Mouse (Mus musculus) forebrain, embryonic 12.5 days (tissue): ENCODE results near the gene Lrrc30. TPM values are rescaled to one million over a fixed set of nuclear protein-coding genes. Genes with fewer than 3 reads are reported as not detected.

ENCODE experiments used
- ATAC-seq: fragments of 200-750 bp; cut with Nextera tagmentation; 2 replicates; pipeline ENCODE4 v1.8.0; 2017; ENCODE audit warnings: moderate TSS enrichment; ENCODE audit not compliant: low FRiP score
- H3K27ac ChIP-seq: fragments of 300-500 bp; sonication (generic); 2 replicates; pipeline ENCODE4 v1.5.1; 2016; ENCODE audit warnings: mild to moderate bottlenecking
- H3K27me3 ChIP-seq: fragments of 300-500 bp; sonication (generic); 2 replicates; pipeline ENCODE4 v1.6.1; 2016; ENCODE audit warnings: mild to moderate bottlenecking
- H3K36me3 ChIP-seq: fragments of 300-500 bp; sonication (generic); replicated peaks from 2 replicates; pipeline ENCODE4 v1.6.1; 2016; ENCODE audit warnings: mild to moderate bottlenecking
- H3K4me1 ChIP-seq: fragments of 300-500 bp; sonication (generic); 2 replicates; pipeline ENCODE4 v1.6.1; 2016
- H3K4me2 ChIP-seq: fragments of 300-500 bp; sonication (generic); 2 replicates; pipeline ENCODE4 v1.6.1; 2016; ENCODE audit warnings: mild to moderate bottlenecking, moderate library complexity
- H3K4me3 ChIP-seq: fragments of 300-500 bp; sonication (generic); replicated peaks from 2 replicates; pipeline ENCODE4 v1.5.1; 2016; ENCODE audit warnings: mild to moderate bottlenecking
- H3K9ac ChIP-seq: fragments of 300-500 bp; sonication (generic); 2 replicates; pipeline ENCODE4 v1.6.1; 2016; ENCODE audit warnings: mild to moderate bottlenecking
- H3K9me3 ChIP-seq: fragments of 300-500 bp; sonication (generic); 2 replicates; pipeline ENCODE4 v1.6.1; 2016
- WGBS: fragments of 180-500 bp; shearing (Covaris S2); methylation state at CpG from one replicate; pipeline ENCODE4 v1.1.7; 2016; 5-methylcytosine and 5-hydroxymethylcytosine counted together
- polyA plus RNA-seq: library from polyadenylated mRNA; unstranded; fragments of >200 nt; fragmentation: Nextera tagmentation; extraction: Ambion mirVana; gene quantifications from 2 replicates; pipeline ENCODE4 v1.2.1, GENCODE M21; 2016

The Lrrc30 gene
- polyA plus RNA-seq, 1 experiment from 2014 or later = not detected

DNA sequence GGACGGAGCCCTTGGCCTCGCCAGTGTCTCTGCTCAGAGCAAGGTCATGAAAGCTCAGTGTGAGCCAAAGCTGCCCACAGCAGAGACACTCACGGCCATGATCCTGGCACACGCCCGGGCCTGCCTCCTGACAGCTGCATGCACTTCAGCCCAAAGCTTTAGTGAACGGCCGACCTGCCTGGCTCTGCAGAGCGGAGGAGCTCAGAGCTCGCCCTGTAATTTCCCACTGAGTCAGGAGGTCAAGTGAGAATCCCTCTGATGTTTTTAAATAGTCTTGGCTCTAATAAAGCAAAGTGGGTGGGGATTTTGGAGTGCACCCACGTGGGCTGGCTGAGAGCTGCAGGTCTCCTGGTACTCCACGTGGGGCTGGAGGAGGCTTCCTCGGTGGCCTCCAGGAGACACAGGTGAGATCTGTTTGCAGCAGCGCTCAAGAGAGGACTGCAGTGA, 3.3 kb downstream of the Lrrc30 start:
- ATAC-seq = no peak; the same call in 1 of the 2 replicates
- no peaks in the 10 kb centered on the region for H3K36me3 ChIP-seq
- H3K9ac ChIP-seq = no peak overlapping the region
- H3K4me1 ChIP-seq = peaks cover 12% of the 10 kb centered on the region; the same call in 1 of the 2 replicates
- no peak overlapping the region for H3K27ac ChIP-seq
- H3K4me3 ChIP-seq = no peak overlapping the region
- 0 out of 2 replicates have a peak, but pooled peaks cover 2% of the 10 kb centered on the region for H3K27me3 ChIP-seq
- no peaks in the 10 kb centered on the region for H3K9me3 ChIP-seq
- WGBS = 43% methylated on average over 13 of the region's 13 CpGs
- H3K4me2 ChIP-seq = no peak overlapping the region

DNA sequence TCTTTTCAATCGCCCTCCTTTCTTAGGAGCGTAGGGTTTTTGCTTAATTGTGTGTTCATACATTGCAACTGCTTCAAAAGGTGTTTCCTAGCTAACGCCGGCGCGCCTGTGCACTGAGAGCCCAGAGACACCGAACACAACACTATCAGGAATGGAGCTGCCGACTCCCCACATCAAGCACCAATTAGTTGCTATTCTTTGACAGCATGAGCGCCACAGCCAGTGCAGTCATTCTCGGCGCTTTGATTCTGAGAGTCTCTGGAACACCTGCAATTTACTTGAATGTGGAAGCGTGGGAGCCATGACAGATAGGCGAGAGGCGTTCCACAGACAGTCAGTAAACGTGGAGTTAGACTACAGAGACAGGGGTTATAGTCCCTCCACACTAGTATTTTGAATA, 4.0 kb downstream of the Lrrc30 start:
- H3K4me2 ChIP-seq = no peak overlapping the region
- H3K36me3 ChIP-seq = no peaks in the 10 kb centered on the region
- H3K27ac ChIP-seq = no peak overlapping the region
- no peak overlapping the region for H3K9ac ChIP-seq
- no peak overlapping the region for H3K4me3 ChIP-seq
- H3K27me3 ChIP-seq = 0 out of 2 replicates have a peak, but pooled peaks cover 2% of the 10 kb centered on the region
- no peak for ATAC-seq
- H3K4me1 ChIP-seq = peaks cover 12% of the 10 kb centered on the region; the same call in 1 of the 2 replicates
- 75% methylated on average over 15 of the region's 15 CpGs for WGBS
- no peaks in the 10 kb centered on the region for H3K9me3 ChIP-seq

DNA sequence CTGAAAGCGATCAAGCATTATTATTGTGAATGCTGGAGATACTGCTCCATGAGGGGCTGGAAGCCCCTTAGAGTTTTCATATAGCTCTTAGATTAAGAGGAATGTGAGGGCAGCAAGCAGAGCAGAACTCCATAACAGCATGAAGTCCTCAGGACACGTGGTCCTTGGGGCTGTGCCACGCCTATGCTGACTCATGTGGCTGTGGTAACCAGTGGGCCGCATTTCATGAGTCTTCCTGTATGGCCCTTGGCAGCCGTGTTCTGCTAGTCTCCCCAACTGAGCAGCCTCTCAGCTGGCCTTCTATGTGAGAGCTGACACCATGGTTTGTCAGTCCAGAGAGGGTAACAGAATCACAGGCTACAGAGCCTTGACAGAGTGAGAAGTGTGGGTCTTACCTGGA, 7.1 kb downstream of the Lrrc30 start:
- 91% methylated on average over 5 of the region's 5 CpGs for WGBS
- ATAC-seq = no peak
- Histone ChIP-seq H3K4me2 (no peak overlapping the region), H3K36me3 (no peaks in the 10 kb centered on the region), H3K4me3 (no peak overlapping the region), H3K27me3 (no peaks in the 10 kb centered on the region), H3K9me3 (no peaks in the 10 kb centered on the region), H3K9ac (no peak overlapping the region), H3K27ac (no peak overlapping the region), H3K4me1 (peaks cover 12% of the 10 kb centered on the region; the same call in 1 of the 2 replicates)

DNA sequence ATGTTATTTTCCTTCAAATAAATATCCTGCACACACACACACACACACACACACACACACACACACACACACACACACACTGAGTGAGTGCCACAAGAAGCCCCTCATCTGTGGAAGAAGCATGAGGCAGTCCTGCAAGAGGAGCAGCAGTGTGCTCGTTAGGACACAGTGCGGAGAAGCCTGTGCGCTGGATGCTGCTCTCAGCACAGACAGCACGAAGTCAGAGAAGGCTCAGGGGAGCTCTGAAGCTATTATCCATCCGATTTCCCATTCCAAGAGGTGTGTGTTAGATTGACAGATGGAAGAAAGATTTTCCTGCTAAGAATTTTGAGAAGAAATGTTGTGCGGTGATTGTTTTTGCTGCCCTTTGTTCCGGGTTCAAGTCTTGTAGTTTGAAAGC, 13.5 kb downstream of the Lrrc30 start:
- ATAC-seq = no peak
- no peaks in the 10 kb centered on the region for H3K36me3 ChIP-seq
- H3K4me1 ChIP-seq = no peaks in the 10 kb centered on the region
- no peaks in the 10 kb centered on the region for H3K27me3 ChIP-seq
- H3K27ac ChIP-seq = no peak overlapping the region
- H3K4me3 ChIP-seq = no peak overlapping the region
- H3K4me2 ChIP-seq = no peak overlapping the region
- WGBS = 65% methylated on average over 7 of the region's 7 CpGs
- no peaks in the 10 kb centered on the region for H3K9me3 ChIP-seq
- no peak overlapping the region for H3K9ac ChIP-seq

DNA sequence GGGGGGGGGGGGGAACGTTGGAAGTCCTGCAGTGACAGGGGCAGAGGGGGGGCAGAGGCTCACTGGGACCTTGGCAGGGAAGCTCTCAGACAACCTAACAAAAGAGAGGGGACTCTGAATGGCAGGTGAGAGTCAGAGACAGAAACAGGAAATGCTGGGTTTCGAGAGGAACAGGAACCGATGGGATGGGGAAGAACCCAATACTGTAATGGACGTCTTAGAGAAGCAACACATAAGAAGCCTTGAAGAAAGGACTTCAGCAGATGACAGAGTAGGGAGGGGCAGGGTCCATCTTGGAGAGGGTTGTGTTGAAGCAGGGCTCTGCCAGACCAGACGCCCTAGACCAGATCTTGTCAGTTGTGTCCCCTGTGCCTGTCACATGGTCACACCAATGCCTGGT, 18.1 kb downstream of the Lrrc30 start:
- Histone ChIP-seq H3K27ac (no peak overlapping the region), H3K4me3 (no peak overlapping the region), H3K4me1 (no peaks in the 10 kb centered on the region), H3K9me3 (no peaks in the 10 kb centered on the region), H3K27me3 (no peaks in the 10 kb centered on the region), H3K36me3 (no peaks in the 10 kb centered on the region), H3K4me2 (no peak overlapping the region), H3K9ac (no peak overlapping the region)
- no peak for ATAC-seq
- 85% methylated on average over 4 of the region's 5 CpGs for WGBS

DNA sequence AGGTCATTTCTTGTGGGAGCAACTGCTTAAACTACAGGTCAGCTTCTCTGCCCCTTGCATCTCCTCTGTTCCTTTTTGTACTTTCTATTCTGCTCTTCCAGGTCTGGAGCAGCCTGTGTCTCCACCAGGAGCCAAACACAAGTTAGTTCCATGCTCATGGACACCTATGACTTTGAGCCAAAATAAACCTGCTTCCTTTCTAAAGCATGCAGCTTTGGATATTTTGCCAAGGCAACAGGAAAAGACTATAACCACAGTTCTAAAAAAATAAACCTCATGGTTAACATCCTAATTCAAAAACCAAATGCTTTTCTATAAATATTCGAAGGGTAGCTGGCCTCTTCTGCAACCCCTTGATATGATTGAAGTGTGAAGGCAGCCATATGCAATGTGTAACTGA, 19.9 kb downstream of the Lrrc30 start:
- WGBS = 77% methylated on average over 1 of the region's 1 CpGs
- no peaks in the 10 kb centered on the region for H3K36me3 ChIP-seq

DNA sequence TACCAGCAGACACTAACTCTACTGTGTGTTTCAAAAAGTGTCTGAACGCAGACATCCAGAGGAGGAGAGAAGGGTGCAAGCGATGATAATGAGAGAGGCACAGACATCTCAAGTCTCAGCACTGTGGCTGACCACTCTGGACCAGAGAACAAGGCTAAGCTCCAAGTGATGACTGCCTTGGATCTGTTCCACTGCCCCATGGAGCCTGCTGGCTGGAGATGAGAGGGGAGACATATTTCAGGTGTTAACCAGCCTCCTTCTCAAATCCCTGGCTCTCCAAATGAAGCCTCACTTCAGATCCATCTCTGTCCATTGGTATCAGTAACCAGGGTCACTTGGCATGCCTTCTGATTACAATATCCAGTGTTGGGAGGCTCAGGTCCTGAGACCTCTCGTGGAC, 20.4 kb downstream of the Lrrc30 start:
- Histone ChIP-seq H3K4me2 (no peak overlapping the region), H3K36me3 (no peaks in the 10 kb centered on the region), H3K9ac (no peak overlapping the region), H3K27me3 (no peaks in the 10 kb centered on the region), H3K27ac (no peak overlapping the region), H3K4me1 (no peaks in the 10 kb centered on the region), H3K9me3 (no peaks in the 10 kb centered on the region), H3K4me3 (no peak overlapping the region)
- ATAC-seq = no peak
- 82% methylated on average over 3 of the region's 3 CpGs for WGBS

More for the DNA sequence above, 19.9 kb downstream of the Lrrc30 start:
- H3K9me3 ChIP-seq = no peaks in the 10 kb centered on the region
- no peaks in the 10 kb centered on the region for H3K27me3 ChIP-seq
- H3K9ac ChIP-seq = no peak overlapping the region
- no peak overlapping the region for H3K27ac ChIP-seq
- ATAC-seq = no peak
- no peak overlapping the region for H3K4me3 ChIP-seq
- H3K4me2 ChIP-seq = no peak overlapping the region
- H3K4me1 ChIP-seq = no peaks in the 10 kb centered on the region

DNA sequence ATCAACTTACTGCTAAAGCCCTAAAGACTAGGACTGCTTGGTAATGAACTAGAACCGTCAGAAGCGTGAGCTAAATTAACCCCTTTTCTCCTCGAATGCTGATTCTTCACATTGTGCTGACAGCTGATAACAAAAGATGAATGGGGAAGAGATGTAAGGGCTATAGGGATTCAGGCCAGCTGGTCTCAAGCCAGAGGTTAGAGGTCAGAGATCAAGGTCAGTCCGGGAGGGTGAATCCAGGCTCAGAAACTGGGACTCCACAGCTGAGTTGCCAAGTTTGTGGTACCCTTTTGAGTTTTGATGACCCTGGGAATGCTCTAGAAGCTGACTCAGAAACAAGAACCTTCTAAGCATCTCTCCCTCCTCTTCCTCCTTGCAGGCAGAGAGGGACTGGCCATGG, 28.1 kb downstream of the Lrrc30 start:
- Histone ChIP-seq H3K9ac (no peak overlapping the region), H3K9me3 (no peaks in the 10 kb centered on the region), H3K4me1 (no peaks in the 10 kb centered on the region), H3K4me3 (no peak overlapping the region), H3K36me3 (no peaks in the 10 kb centered on the region), H3K27ac (no peak overlapping the region), H3K4me2 (no peak overlapping the region), H3K27me3 (no peaks in the 10 kb centered on the region)
- WGBS = 51% methylated on average over 4 of the region's 4 CpGs
- ATAC-seq = no peak

DNA sequence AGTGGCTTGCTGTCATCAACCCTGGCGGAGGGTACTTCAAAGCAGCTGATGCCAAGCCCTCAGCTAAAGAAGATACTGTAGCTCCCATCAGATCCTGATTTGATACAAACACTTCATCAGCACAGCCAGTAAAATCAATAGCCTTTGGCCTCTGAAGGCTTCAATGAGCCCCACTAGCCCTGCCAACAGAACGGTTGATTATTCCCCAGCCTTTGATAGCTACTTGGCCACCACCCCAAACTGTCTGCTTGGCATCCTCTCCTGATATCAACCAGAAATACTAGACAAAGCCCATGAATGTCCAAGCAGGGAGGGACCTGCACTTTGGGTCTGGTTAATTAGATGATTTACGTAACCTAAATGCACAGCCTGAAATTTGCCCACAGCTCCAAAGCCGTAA, 30.0 kb downstream of the Lrrc30 start:
- ATAC-seq = no peak
- H3K4me3 ChIP-seq = no peak overlapping the region
- no peak overlapping the region for H3K27ac ChIP-seq
- no peaks in the 10 kb centered on the region for H3K4me1 ChIP-seq
- H3K9ac ChIP-seq = no peak overlapping the region
- H3K36me3 ChIP-seq = no peaks in the 10 kb centered on the region
- 79% methylated on average over 4 of the region's 4 CpGs for WGBS
- no peaks in the 10 kb centered on the region for H3K27me3 ChIP-seq
- H3K9me3 ChIP-seq = no peaks in the 10 kb centered on the region
- H3K4me2 ChIP-seq = no peak overlapping the region

DNA sequence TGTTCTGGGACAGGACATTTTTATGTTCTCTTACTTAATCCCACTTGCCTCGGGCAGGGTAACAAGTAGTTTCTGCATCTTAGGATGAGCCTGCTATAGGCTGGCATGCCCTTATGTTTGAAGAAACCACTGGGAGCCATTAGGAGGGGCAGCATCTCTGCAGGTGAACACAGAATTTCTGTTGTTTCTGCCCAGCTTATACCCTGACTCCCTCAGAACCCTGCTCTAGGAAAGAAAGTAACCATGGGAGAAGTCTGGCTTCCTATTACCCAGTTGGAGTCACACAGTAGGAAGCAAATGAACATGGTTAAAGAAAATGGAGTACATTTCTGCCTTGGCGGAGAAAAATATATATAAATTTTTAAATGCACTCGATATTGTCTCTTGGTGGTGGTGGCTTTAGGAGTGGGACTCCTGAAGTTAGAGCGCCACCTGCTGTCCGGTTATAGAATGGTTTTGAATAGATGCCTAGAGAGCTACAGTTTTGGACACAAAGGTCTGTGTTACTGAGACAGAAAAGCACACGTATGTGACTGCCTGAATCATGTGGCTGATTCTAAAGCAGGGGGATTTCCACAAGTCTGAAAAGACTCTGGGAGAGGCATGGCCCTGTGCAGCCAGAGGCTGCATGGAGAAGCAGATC, 47.5 kb downstream of the Lrrc30 start:
- Histone ChIP-seq H3K9me3 (no peaks in the 10 kb centered on the region), H3K9ac (no peak overlapping the region), H3K27me3 (no peaks in the 10 kb centered on the region), H3K36me3 (no peaks in the 10 kb centered on the region), H3K4me1 (0 out of 2 replicates have a peak, but pooled peaks cover 4% of the 10 kb centered on the region), H3K4me2 (no peak overlapping the region), H3K27ac (no peak overlapping the region), H3K4me3 (no peak overlapping the region)
- 28% methylated on average over 6 of the region's 6 CpGs for WGBS
- peak; percentile 88 for ATAC-seq

DNA sequence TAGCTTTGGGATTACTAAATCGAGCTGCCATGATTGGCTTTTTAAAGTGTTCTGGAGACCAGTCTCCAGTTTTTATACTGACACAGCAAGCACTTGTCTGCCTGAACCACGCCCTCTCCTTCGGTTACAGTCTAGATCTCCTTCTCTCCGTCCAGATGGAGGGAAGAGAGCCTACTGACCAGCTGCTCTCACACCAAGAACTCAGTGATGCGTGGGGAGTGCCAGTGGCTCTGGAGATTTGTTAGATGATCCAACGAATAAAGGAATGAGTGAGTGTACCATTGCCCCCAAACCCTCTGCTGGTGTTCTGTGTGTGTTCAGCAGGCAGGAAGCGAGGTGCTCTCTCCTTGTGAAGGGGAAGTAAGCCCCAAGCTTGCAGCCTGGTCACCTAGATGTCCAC, 48.0 kb downstream of the Lrrc30 start:
- H3K27ac ChIP-seq = no peak overlapping the region
- 0 out of 2 replicates have a peak, but pooled peaks cover 4% of the 10 kb centered on the region for H3K4me1 ChIP-seq
- H3K36me3 ChIP-seq = no peaks in the 10 kb centered on the region
- H3K4me2 ChIP-seq = no peak overlapping the region
- no peak overlapping the region for H3K9ac ChIP-seq
- H3K9me3 ChIP-seq = no peaks in the 10 kb centered on the region
- WGBS = 70% methylated on average over 7 of the region's 7 CpGs
- H3K4me3 ChIP-seq = no peak overlapping the region
- H3K27me3 ChIP-seq = no peaks in the 10 kb centered on the region
- ATAC-seq = no peak

DNA sequence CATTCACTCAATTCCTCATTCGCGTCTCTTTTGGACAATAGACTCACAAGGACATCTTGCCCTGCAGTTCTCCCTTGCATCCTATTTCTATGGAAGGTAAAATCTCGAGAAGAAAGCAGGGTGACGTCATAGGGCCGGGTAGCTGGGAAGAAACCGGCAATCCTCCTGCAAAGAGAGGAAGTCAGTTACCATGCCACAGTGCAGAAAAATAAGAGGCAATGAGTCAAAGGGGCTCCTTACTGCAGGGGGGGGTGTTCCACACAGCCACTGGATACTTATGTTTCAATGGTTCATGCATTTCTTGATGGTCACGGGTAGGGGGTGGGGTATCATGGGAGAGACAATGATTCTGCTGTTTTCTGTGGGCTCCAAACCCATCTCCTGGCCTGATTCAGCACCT, 49.1 kb downstream of the Lrrc30 start:
- H3K36me3 ChIP-seq = no peaks in the 10 kb centered on the region
- WGBS = 53% methylated on average over 7 of the region's 7 CpGs

DNA sequence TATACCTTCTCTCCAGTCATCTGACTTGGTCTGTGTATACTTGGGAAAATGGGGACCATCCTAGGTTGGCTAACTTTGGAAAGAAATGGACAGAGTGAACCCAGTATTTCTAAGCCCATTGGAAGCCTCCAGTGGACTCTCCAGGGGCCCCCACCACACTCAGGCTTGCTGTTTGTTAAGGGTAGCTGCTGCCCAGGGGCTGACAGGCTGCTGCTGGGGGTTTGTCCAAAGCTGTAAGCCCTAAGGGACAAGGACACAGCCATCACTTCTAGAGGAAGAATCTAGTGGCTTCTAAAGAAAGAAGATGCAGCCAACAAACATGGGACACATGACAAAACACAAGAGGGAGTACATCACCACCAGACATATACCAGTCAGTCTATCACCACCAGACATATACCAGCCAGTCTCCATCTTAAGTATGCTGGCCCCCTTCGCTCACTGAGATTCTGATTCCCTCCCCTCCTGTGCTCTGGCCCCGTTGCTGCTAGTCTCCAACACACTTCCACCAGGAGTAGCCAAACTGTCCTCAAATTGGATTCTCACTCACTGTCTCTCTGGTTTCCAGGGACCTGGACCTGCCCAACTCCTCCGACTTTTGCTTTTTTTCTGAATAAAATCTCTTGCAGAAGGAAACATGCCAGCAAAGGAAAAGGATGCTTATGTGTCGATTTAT, 49.7 kb downstream of the Lrrc30 start:
- Histone ChIP-seq H3K4me3 (no peak overlapping the region), H3K36me3 (no peaks in the 10 kb centered on the region), H3K9ac (no peak overlapping the region), H3K9me3 (no peaks in the 10 kb centered on the region), H3K27ac (no peak overlapping the region), H3K4me2 (no peak overlapping the region), H3K4me1 (0 out of 2 replicates have a peak, but pooled peaks cover 4% of the 10 kb centered on the region), H3K27me3 (no peaks in the 10 kb centered on the region)
- ATAC-seq = no peak
- 85% methylated on average over 4 of the region's 4 CpGs for WGBS

More for the DNA sequence above, 49.1 kb downstream of the Lrrc30 start:
- Histone ChIP-seq H3K9me3 (no peaks in the 10 kb centered on the region), H3K4me3 (no peak overlapping the region), H3K4me2 (no peak overlapping the region), H3K4me1 (0 out of 2 replicates have a peak, but pooled peaks cover 4% of the 10 kb centered on the region), H3K9ac (no peak overlapping the region), H3K27me3 (no peaks in the 10 kb centered on the region), H3K27ac (no peak overlapping the region)
- no peak for ATAC-seq
